Mouse (Mus musculus) CH12.LX (cell line): ENCODE results near the gene Sgms1. TPM values are rescaled to one million over a fixed set of nuclear protein-coding genes. Genes with fewer than 3 reads are reported as not detected.

Source experiments
- DNase-seq: peaks from one replicate; pipeline ENCODE4 v3.0.0-alpha.2; 2013; ENCODE audit errors: extremely low read depth
- H3K27ac ChIP-seq: 2 replicates; pipeline ENCODE4 v1.5.1; 2012; ENCODE audit warnings: low read depth, mild to moderate bottlenecking, control low read depth, moderate library complexity; ENCODE audit not compliant: insufficient read depth
- H3K27me3 ChIP-seq: replicated peaks from 2 replicates; pipeline ENCODE3; 2012; ENCODE audit warnings: inconsistent platforms
- H3K36me3 ChIP-seq, 2 experiments: replicated peaks in 1 of 2; 2 replicates each; pipeline versions ENCODE3 to v1.6.1; 2012; ENCODE audit warnings: inconsistent platforms in 1 of 2, low read length in 1 of 2, mild to moderate bottlenecking in 1 of 2, mixed read lengths in 1 of 2, moderate library complexity in 1 of 2; ENCODE audit not compliant: control insufficient read depth in 1 of 2, insufficient read depth in 1 of 2
- H3K4me1 ChIP-seq, 2 experiments: 2 replicates each; pipeline ENCODE4 v1.6.1; 2012; ENCODE audit warnings: inconsistent platforms in 1 of 2, moderate library complexity in 1 of 2; ENCODE audit not compliant: insufficient read depth in 2 of 2, control insufficient read depth in 1 of 2
- H3K4me2 ChIP-seq: 2 replicates; pipeline ENCODE4 v1.6.1; 2012; ENCODE audit warnings: low read depth, mild to moderate bottlenecking, control low read depth; ENCODE audit not compliant: poor library complexity, insufficient read depth, severe bottlenecking
- H3K4me3 ChIP-seq, 3 experiments: fragments of 150-350 bp in 1 of 3; sonication (generic) in 1 of 3; replicated peaks in 1 of 3; 2 replicates each; pipeline versions ENCODE3 to v1.5.1; 2011 to 2012; ENCODE audit warnings: low read depth in 2 of 3, low read length in 2 of 3, mild to moderate bottlenecking in 2 of 3, moderate library complexity in 2 of 3, control low read depth in 1 of 3, improper control_type of control experiment in 1 of 3, inconsistent platforms in 1 of 3, mixed read lengths in 1 of 3; ENCODE audit not compliant: poor library complexity in 1 of 3
- H3K79me2 ChIP-seq: replicated peaks from 2 replicates; pipeline ENCODE4 v1.6.1; 2012; ENCODE audit warnings: mild to moderate bottlenecking, moderate library complexity; ENCODE audit not compliant: control insufficient read depth, poor library complexity, insufficient read depth, severe bottlenecking; ENCODE audit errors: extremely low read depth
- H3K9ac ChIP-seq: 2 replicates; pipeline ENCODE4 v1.6.1; 2012; ENCODE audit warnings: low read depth, mild to moderate bottlenecking, control low read depth, moderate library complexity; ENCODE audit not compliant: insufficient read depth
- H3K9me3 ChIP-seq: replicated peaks from 2 replicates; pipeline ENCODE3; 2012; ENCODE audit warnings: low read length, inconsistent platforms, mixed read lengths
- BHLHE40 ChIP-seq: IDR thresholded peaks from 2 replicates; pipeline ENCODE4 v1.6.1; 2011; ENCODE audit warnings: mild to moderate bottlenecking, low read depth, low read length, improper control_type of control experiment
- CHD2 ChIP-seq: IDR thresholded peaks from 2 replicates; pipeline ENCODE4 v1.6.1; 2011; ENCODE audit warnings: low read length, improper control_type of control experiment
- CTCF ChIP-seq, 2 experiments: IDR thresholded peaks in 1 of 2; conservative IDR thresholded peaks in 1 of 2; 2 replicates each; pipeline ENCODE4 v1.5.1; 2011 to 2012; ENCODE audit warnings: low read depth in 2 of 2, low read length in 2 of 2, improper control_type of control experiment in 1 of 2, inconsistent platforms in 1 of 2, mild to moderate bottlenecking in 1 of 2, moderate library complexity in 1 of 2
- EP300 ChIP-seq: IDR thresholded peaks from 2 replicates; pipeline ENCODE4 v1.6.1; 2011; ENCODE audit warnings: low read length, improper control_type of control experiment
- ETS1 ChIP-seq: conservative IDR thresholded peaks from 2 replicates; pipeline ENCODE4 v1.6.1; 2012; ENCODE audit warnings: low read depth, mild to moderate bottlenecking, inconsistent platforms, low read length, improper control_type of control experiment, moderate library complexity
- GABPA ChIP-seq: IDR thresholded peaks from 2 replicates; pipeline ENCODE4 v1.6.1; 2012; ENCODE audit warnings: low read depth, low read length, improper control_type of control experiment, inconsistent platforms; ENCODE audit not compliant: insufficient replicate concordance
- IRF4 ChIP-seq: IDR thresholded peaks from 2 replicates; pipeline ENCODE4 v1.6.1; 2014; ENCODE audit warnings: low read depth, mild to moderate bottlenecking, inconsistent platforms, low read length, improper control_type of control experiment
- JUND ChIP-seq: conservative IDR thresholded peaks from 2 replicates; pipeline ENCODE4 v1.6.1; 2011; ENCODE audit warnings: low read depth, low read length, improper control_type of control experiment
- MAX ChIP-seq: IDR thresholded peaks from 2 replicates; pipeline ENCODE4 v1.6.1; 2011; ENCODE audit warnings: low read length, improper control_type of control experiment
- MEF2A ChIP-seq: IDR thresholded peaks from 2 replicates; pipeline ENCODE4 v1.6.1; 2014; ENCODE audit warnings: low read depth, mild to moderate bottlenecking, inconsistent platforms, low read length, improper control_type of control experiment, borderline replicate concordance
- MXI1 ChIP-seq: IDR thresholded peaks from 2 replicates; pipeline ENCODE4 v1.6.1; 2011; ENCODE audit warnings: mild to moderate bottlenecking, low read depth, low read length, improper control_type of control experiment
- MYC ChIP-seq: IDR thresholded peaks from 2 replicates; pipeline ENCODE4 v1.6.1; 2011; ENCODE audit warnings: low read depth, mild to moderate bottlenecking, improper control_type of control experiment, low read length
- NELFE ChIP-seq: IDR thresholded peaks from 2 replicates; pipeline ENCODE4 v1.6.1; 2011; ENCODE audit warnings: low read depth, low read length, improper control_type of control experiment
- NRF1 ChIP-seq: IDR thresholded peaks from 2 replicates; pipeline ENCODE4 v1.6.1; 2014; ENCODE audit warnings: low read depth, mild to moderate bottlenecking, inconsistent platforms, low read length, improper control_type of control experiment, moderate library complexity
- PAX5 ChIP-seq: IDR thresholded peaks from 2 replicates; pipeline ENCODE4 v1.6.1; 2012; ENCODE audit warnings: low read length, inconsistent platforms, mixed read lengths
- POLR2A ChIP-seq: IDR thresholded peaks from 2 replicates; pipeline ENCODE4 v1.6.1; 2011; ENCODE audit warnings: low read depth, mild to moderate bottlenecking, improper control_type of control experiment, low read length
- POLR2AphosphoS2 ChIP-seq: IDR thresholded peaks from 2 replicates; pipeline ENCODE4 v1.6.1; 2011; ENCODE audit warnings: low read depth, low read length, improper control_type of control experiment
- RAD21 ChIP-seq: IDR thresholded peaks from 2 replicates; pipeline ENCODE4 v1.6.1; 2011; ENCODE audit warnings: low read depth, mild to moderate bottlenecking, low read length, improper control_type of control experiment, moderate library complexity
- SIN3A ChIP-seq: IDR thresholded peaks from 2 replicates; pipeline ENCODE4 v1.6.1; 2012; ENCODE audit warnings: low read length, improper control_type of control experiment, inconsistent platforms
- SMC3 ChIP-seq: IDR thresholded peaks from 2 replicates; pipeline ENCODE4 v1.6.1; 2011; ENCODE audit warnings: low read depth, low read length, improper control_type of control experiment
- TBP ChIP-seq: conservative IDR thresholded peaks from 2 replicates; pipeline ENCODE4 v1.6.1; 2011; ENCODE audit warnings: low read depth, low read length, improper control_type of control experiment
- TCF12 ChIP-seq: IDR thresholded peaks from 2 replicates; pipeline ENCODE4 v1.6.1; 2014; ENCODE audit warnings: low read depth, mild to moderate bottlenecking, inconsistent platforms, low read length, improper control_type of control experiment
- UBTF ChIP-seq: IDR thresholded peaks from 2 replicates; pipeline ENCODE4 v1.6.1; 2012; ENCODE audit warnings: low read depth, mild to moderate bottlenecking, inconsistent platforms, low read length, improper control_type of control experiment, moderate library complexity
- USF1 ChIP-seq: IDR thresholded peaks from 2 replicates; pipeline ENCODE4 v1.6.1; 2014; ENCODE audit warnings: low read depth, mild to moderate bottlenecking, inconsistent platforms, low read length, improper control_type of control experiment
- ZC3H11A ChIP-seq: IDR thresholded peaks from 2 replicates; pipeline ENCODE4 v1.6.1; 2012; ENCODE audit warnings: low read depth, mild to moderate bottlenecking, inconsistent platforms, low read length, improper control_type of control experiment
- ZMIZ1 ChIP-seq: IDR thresholded peaks from 2 replicates; pipeline ENCODE4 v1.6.1; 2012; ENCODE audit warnings: low read depth, mild to moderate bottlenecking, inconsistent platforms, low read length, improper control_type of control experiment
- dilution Hi-C: fragments of 300-500 bp; cut with MboI; formaldehyde crosslinking; loops from 2 replicates; pipeline ENCODE4 v1.14.3; 2020; ENCODE audit warnings: low sequenced_read_pairs; ENCODE audit not compliant: extremely low pct_unique_long_range_greater_than_20kb, extremely low pct_ligation_motif_present
- in situ Hi-C: fragments of 300-500 bp; cut with MboI; formaldehyde crosslinking; loops from 3 replicates; pipeline ENCODE4 v1.14.3; 2019; ENCODE audit warnings: low sequenced_read_pairs, low pct_ligation_motif_present, low pct_unique_long_range_greater_than_20kb, mixed read lengths
- polyA plus RNA-seq: library from polyadenylated mRNA; unstranded; fragments of >175 nt; gene quantifications from 2 replicates; pipeline ENCODE4 v1.2.1, GENCODE M21; 2012; ENCODE audit warnings: low read depth; ENCODE audit not compliant: insufficient read length
- total RNA-seq, 2 experiments: library from RNA; depleted of rRNA; stranded (reverse); fragments of 300-350 nt in 1 of 2; fragments of >200 nt in 1 of 2; gene quantifications; 2 replicates each; pipeline ENCODE4 v1.2.3; 2012 to 2014

The Sgms1 gene
- total and polyA plus RNA-seq, 3 experiments = 1.4 to 1.8 (median 1.8) TPM

GRCm38 (mm10) chr19:32277869-32278268 lies 111.6 kb downstream of the Sgms1 start:
- H3K27ac ChIP-seq = no peak overlapping the region
- dilution Hi-C loops = no loop called here
- H3K9me3 ChIP-seq = no peaks in the 10 kb centered on the region
- H3K79me2 ChIP-seq = no peaks in the 10 kb centered on the region
- H3K4me1 ChIP-seq = peaks cover 26 to 43% of the 10 kb centered on the region in 2 experiments
- H3K9ac ChIP-seq = no peak overlapping the region
- no peak overlapping the region for H3K4me3 ChIP-seq
- H3K27me3 ChIP-seq = no peaks in the 10 kb centered on the region
- DNase-seq = no peak
- in situ Hi-C loops = no loop called here
- TF ChIP-seq CHD2 = no peak
- no peak for TF ChIP-seq NELFE
- no peak for TF ChIP-seq SMC3
- no peak for TF ChIP-seq SIN3A
- TF ChIP-seq ZC3H11A = no peak
- no peak for TF ChIP-seq EP300
- TF ChIP-seq ZMIZ1 = no peak
- no peak for TF ChIP-seq MXI1
- TF ChIP-seq USF1 = no peak
- TF ChIP-seq NRF1 = no peak
- no peak for TF ChIP-seq TCF12
- TF ChIP-seq MYC = no peak
- TF ChIP-seq ETS1 = no peak
- no peak for TF ChIP-seq CTCF (conservative IDR thresholded peaks at IDR 0.05 in 1 of 2, IDR thresholded peaks at IDR 0.05 in 1 of 2; ENCODE audit: low read depth in 2 of 2, low read length in 2 of 2)
- TF ChIP-seq GABPA = no peak
- TF ChIP-seq MEF2A = no peak
- TF ChIP-seq BHLHE40 = no peak
- TF ChIP-seq JUND = no peak
- no peak for TF ChIP-seq POLR2A
- TF ChIP-seq, all 38 proteins: peak for 0
- no peaks in the 10 kb centered on the region for H3K36me3 ChIP-seq
- H3K4me2 ChIP-seq = no peak overlapping the region

GRCm38 (mm10) chr19:32277287-32277686 lies 112.2 kb downstream of the Sgms1 start:
- in situ Hi-C loops (no loop called here), dilution Hi-C loops (no loop called here)
- no peaks in the 10 kb centered on the region for H3K79me2 ChIP-seq
- no peak overlapping the region for H3K4me2 ChIP-seq
- no peaks in the 10 kb centered on the region for H3K27me3 ChIP-seq
- H3K27ac ChIP-seq = no peak overlapping the region
- H3K9me3 ChIP-seq = no peaks in the 10 kb centered on the region
- H3K4me1 ChIP-seq = peaks cover 30 to 49% of the 10 kb centered on the region in 2 experiments
- H3K9ac ChIP-seq = no peak overlapping the region
- no peaks in the 10 kb centered on the region for H3K36me3 ChIP-seq
- DNase-seq = no peak
- no peak for TF ChIP-seq TCF12
- TF ChIP-seq UBTF = no peak
- no peak for TF ChIP-seq JUND
- no peak for TF ChIP-seq PAX5
- no peak for TF ChIP-seq EP300
- no peak for TF ChIP-seq TBP
- no peak for TF ChIP-seq SMC3
- no peak for TF ChIP-seq ZMIZ1
- TF ChIP-seq POLR2AphosphoS2 = no peak
- TF ChIP-seq POLR2A = no peak
- TF ChIP-seq IRF4 = no peak
- TF ChIP-seq MAX = no peak
- no peak for TF ChIP-seq RAD21
- no peak for TF ChIP-seq USF1
- TF ChIP-seq NRF1 = no peak
- TF ChIP-seq NELFE = no peak
- H3K4me3 ChIP-seq = no peak overlapping the region
